Mouse (Mus musculus) R1 (cell line): ENCODE measurements around the gene Tenm2.
A peak's percentile ranks its signal among the peaks of the same experiment; 100 is the strongest.

Experiments used
- DNase-seq: peaks from one replicate; pipeline ENCODE4 v3.0.0-alpha.2; 2018; ENCODE audit warnings: low read depth, low spot score

Tenm2 gene

GRCm38 (mm10) chr11:36697816-36698215, 537.9 kb downstream of the Tenm2 start:
- no peak for DNase-seq

GRCm38 (mm10) chr11:36697021-36697639, 538.6 kb downstream of the Tenm2 start:
- no peak for DNase-seq

DNA sequence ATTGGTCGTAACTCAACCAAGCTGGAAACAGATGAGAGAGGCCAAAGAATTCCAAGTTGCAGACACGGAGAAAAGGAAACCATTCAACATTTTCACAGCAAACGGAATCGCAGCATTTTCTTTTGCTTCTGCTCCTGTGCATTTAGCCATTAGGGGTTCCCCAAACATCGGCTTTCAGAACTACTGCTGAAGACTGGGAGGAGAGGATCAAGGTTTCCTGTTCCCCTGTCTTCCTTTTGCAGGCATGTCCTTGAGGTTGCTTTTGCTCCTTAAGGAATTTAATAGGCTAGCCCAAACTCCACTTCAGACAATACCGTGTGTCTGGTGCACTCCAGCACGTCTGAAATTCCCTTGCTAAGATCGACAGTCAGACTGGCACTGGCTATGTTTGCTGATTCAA, 541.0 kb downstream of the Tenm2 start:
- DNase-seq: no peak

- no peak for DNase-seq
Measured at GRCm38 (mm10) chr11:36692637-36693036, 543.1 kb downstream of the Tenm2 start.

DNA sequence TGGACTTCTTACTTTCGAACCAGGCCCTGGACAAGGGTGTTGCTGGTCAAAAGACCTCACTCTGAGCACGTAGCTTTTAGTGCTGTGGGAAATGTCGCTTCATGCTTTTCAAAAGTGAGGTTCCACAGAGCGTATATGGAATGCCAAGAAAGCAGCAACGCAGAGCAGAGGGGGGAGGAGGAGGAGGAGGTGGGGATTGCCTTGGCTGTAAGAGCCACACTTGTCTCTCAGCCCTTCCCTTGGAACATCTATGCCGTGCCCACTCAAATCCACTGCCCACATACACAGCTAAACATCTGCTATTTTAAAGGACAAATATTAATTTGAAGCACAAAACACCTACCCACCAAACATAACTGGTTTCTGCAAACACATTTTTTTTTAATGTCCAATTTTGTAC, 544.9 kb downstream of the Tenm2 start:
- DNase-seq: no peak

DNA sequence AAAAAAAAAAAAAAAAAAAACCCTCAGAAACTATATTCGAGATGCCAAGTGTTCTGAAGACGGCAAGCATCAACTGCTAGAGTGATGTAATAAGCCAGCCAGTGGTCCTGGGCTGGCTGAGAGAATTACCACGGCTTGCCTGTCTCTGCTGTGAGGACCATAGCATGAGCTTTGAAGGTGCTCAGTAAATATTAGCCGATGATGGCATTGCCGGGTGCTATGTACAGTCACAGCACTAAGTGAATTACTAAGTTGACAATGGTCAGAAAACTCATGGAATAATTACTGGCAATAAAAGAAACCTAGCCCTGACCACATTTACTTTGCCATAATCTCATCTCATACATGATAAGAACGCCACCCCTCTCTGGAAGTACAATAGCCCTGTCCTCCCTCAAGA, 549.5 kb downstream of the Tenm2 start:
- no peak for DNase-seq

GRCm38 (mm10) chr11:36679361-36679760, 556.4 kb downstream of the Tenm2 start:
- no peak for DNase-seq

DNA sequence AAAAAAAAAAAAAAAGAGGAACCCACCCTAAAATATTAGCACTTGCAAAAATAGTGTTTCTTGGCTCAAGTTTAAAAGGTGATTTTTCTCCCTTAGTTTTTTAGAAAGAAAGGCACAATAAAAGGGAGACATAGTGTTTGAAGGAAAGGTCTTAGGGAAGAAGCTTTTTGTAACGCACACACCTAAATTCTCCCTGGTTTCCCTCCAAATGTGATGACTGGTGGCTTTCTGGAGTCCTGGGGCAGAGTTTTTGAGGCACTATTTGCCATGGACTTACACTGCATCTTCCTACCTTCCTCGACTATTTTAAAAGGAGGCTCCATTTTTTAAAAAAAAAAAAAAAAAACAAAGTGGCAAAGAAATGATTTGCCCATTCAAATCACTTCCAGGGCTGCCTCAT, 557.2 kb downstream of the Tenm2 start:
- no peak for DNase-seq

- no peak for DNase-seq
Measured at GRCm38 (mm10) chr11:36678057-36678396, 557.7 kb downstream of the Tenm2 start.

DNA sequence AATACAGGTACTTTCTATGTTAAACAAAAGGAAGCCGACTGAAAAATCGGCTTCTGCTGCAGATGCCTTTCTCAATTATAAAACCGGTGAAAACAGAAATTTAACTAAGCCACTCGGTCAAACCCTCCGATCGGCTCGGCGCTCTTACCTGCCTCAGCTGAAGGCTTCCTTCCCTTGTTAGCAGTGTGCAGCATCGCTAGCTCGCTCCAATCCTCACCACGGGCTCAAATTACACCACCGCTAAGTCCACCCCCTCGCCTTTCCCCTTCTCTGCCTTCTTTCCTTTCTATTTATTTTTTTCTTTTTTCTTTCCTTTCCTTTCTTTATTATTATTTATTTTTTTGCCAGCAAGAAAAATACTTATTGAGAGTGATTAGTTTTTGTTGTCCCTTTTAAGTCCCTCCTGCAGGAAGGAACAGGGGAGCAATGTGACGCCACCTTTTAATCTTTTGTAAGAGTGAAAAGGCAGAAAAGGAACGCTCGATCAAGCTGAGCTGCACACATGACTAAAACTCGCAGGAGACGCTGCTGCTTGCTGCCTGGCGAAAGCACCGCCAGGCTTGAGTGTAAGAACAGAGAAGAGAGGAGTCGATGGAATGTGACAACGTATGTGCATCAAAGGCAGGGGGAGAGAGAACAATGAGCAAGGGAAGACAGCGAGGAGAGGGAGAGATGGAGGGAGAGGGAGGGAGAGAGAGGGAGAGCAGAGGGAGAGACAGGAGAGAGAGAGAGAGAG, 558.3 kb downstream of the Tenm2 start:
- peak; percentile 28 for DNase-seq

GRCm38 (mm10) chr11:36676446-36677284, 559.1 kb downstream of the Tenm2 start:
- DNase-seq: no peak

- no peak for DNase-seq
Measured at GRCm38 (mm10) chr11:36674902-36675422, 560.8 kb downstream of the Tenm2 start.

DNA sequence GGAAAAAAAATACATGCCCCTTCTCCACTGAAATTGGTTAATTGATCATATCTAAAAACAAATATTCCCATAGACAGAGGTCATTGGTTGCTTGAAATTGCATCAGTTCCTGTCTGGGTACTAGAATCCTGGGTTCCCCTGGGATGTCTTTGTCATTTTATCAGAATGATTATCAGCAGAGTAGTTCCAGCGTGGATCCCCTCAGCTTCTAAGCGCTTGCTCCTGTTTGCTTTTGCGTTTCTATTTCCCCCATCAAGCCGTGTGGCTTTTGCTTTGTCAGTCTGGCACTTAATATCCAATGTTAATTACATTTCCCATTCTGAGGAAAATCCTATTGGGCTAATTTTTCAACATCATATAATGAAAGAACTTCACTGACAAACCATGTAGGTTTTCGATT, 561.6 kb downstream of the Tenm2 start:
- DNase-seq: no peak

DNA sequence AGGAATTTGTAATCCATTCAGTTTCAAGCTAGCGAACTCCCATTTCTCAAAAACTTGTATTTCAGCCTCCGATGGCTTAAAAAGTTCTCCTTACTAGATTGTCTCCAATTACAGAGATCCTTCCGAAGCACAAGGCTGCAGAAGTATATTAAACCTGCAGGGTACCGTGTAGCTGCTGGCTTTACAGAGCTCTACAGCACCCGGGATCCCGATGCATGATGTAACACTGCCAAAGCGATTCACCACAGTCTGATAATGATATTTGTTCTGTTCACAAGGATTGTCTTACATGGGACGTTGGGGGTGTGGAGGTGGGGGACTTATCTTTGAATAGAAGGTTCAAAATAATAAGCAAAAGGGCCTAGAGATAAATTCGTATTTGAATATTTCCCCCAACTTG, 564.6 kb downstream of the Tenm2 start:
- DNase-seq: no peak

DNA sequence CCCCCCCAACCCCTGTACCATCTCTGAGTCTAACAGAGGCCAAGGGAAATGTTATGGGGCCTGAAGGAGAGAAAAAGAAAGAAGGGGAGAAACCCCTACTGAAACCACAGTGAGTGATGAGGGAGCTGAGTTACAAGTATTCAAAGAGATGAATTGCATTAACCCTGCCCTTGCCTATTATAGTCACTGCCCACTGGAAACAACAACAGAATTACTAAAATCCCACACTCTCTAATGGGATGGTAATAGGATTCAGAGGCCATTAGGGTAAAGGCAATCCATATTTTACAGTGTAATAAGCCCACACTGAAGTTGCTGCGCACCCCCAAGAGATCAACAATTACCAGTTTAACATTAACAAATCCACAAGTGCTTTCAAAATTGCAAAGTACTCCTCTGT, 571.7 kb downstream of the Tenm2 start:
- no peak for DNase-seq

DNA sequence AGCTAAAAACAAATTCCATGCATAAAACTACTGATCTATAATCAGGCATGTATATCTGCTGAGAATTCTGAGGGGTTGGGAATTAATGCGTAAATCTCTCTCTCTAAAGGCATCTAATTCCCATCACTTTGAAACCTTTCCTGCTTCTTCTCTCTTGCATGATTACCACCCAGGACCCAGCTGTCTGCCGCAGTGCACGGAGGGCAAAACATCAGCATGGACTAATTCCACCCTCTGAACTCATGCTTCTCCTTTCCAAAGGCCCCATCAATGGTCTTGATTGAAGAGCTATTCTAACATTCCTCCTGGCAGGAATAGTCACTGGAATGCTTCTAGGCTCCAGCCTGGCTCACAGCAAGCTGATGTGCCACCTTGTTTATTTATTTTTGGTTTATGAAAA, 572.2 kb downstream of the Tenm2 start:
- no peak for DNase-seq

DNA sequence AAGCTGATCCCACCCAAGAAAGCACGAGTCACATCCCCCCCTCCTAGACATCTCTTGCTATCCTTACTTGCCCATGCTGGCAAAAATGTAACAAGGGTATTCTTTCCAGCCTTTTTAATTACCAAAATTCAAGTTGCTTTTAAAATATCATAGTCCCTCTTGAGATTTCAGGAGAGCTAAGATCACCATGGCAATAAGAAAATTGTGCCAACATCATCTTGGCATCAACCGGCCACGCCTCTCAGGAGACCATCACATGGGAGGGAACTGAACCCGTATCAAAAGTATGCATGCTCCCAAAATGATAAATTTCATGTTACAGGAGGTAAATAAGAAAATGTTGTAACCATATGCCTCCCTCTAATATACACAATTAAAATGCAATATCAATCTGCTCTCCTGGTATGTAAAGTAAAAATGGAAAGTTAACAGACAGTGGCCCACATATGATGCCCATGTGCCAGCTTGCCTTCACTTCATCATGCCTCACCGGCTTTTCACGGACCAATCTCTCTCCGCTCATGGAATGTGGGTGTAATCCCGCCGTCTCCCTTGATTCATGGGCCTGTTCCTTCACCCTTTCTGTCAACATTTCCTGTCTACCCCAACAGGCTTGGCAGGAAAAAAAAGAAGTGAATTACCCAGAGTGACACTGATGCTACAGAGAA, 582.0 kb downstream of the Tenm2 start:
- no peak for DNase-seq

DNA sequence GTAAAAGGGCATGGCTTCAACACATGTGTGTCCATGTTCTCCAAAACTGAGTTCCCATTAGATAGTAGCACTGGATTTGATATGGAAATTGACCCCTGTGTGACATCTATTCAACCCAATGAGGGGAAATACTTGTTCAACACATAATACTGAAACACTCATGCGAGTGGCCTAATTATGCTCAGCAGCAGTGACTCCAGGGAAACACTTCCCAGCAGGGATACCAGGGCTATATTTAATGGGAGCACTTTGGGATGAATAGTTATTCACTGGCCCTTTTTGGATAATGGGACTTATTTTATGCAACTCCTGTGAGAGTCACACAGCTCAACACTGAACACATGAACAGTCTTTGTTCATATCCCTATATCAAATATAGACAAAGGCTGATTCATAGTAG, 588.6 kb downstream of the Tenm2 start:
- no peak for DNase-seq

GRCm38 (mm10) chr11:36635082-36635481, 600.7 kb downstream of the Tenm2 start:
- DNase-seq: peak; percentile 7

DNA sequence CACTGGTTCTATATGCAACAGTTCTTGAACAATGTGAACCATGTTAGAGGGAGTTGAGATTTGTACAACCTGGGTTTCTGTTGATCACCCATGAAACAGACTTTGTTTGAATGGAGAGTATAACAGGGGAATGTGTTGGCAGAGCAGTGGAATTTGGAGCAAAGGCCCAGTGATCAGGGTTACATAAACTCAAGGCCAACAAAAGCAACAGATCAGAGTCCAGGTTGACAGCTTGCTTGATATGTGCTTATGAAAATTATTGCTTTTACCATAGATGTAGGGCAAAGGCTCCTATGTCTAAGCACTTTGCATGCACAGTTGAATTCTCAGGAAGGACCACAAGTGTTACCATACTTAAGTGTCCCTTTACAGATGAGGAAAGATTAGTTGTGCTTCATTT, 603.6 kb downstream of the Tenm2 start:
- no peak for DNase-seq

GRCm38 (mm10) chr11:36613807-36614206, 622.0 kb downstream of the Tenm2 start:
- no peak for DNase-seq

GRCm38 (mm10) chr11:36604815-36605382, 630.9 kb downstream of the Tenm2 start:
- no peak for DNase-seq
